Mouse (Mus musculus) heart, postnatal 0 days (tissue): ENCODE measurements around the gene Selenot.

Experiments
- CTCF ChIP-seq: IDR thresholded peaks from 2 replicates; pipeline ENCODE4 v1.5.1; 2016; ENCODE audit warnings: antibody characterized with exemption, control low read depth, low read depth
- EP300 ChIP-seq: IDR thresholded peaks from 2 replicates; pipeline ENCODE4 v1.6.1; 2016; ENCODE audit warnings: antibody characterized with exemption, low read depth

DNA sequence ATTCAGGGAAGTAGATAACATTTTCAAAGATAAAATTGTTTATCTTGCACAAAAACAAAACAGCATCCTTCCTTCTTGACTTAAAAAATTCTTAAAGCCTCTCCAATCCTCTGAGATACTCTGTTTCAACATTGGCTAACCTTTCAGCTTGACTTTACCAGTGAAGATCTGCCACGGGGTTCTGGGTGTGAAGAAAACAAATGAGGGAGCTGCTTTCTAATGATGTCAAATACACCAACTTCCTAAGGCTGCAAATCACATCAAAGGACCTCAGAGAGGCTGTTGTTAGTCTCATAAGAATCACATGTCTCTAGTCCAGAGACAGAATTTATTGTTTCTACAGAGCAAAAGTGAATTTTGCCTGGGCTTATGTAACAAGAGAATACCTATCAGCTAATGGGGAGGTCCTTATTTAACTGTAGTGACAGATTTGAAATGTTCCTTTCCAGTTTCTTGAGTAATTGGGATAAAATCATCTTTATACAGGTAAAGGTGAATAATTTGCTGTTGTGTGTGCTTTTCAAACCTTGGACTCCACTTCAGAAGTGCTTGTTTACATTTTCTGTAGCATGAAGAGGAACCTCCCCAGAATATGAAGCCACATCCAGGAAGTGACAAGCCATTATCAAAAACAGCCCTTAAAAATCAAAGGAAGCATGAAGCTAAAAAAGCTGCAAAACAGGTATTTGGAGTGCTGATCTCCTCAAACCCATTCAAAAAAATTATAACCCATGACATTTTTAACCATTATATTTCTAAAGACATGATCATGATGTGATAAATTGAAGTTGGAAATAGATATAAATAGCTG, 24.2 kb upstream of the Selenot start:
- TF ChIP-seq CTCF, result no peak
- no peak for TF ChIP-seq EP300
